Mouse (Mus musculus): ENCODE data around the gene 2310011J03Rik.

GRCm38 (mm10) chr10:80281304-80281703, 39.0 kb downstream of the 2310011J03Rik start:
- TF ChIP-seq CTCF (IDR thresholded peaks at IDR 0.05) (no peak), EP300 (IDR thresholded peaks at IDR 0.05) (0 out of 2 replicates have a peak, but pooled peaks have one; percentile 32)
